Mouse (Mus musculus): ENCODE results near the gene Zyg11b.

Gene Zyg11b

GRCm38 (mm10) chr4:108196277-108196855 is 104.5 kb downstream of the Zyg11b start:
- no peak for DNase-seq (ENCODE audit: low spot score)

- DNase-seq (ENCODE audit: low spot score), result no peak
Observed at GRCm38 (mm10) chr4:108192821-108193323, 108.0 kb downstream of the Zyg11b start.

- DNase-seq (ENCODE audit: low spot score), result no peak
Observed at GRCm38 (mm10) chr4:108182278-108182677, 118.6 kb downstream of the Zyg11b start.

Data from layer of hippocampus, adult 11-12 months (tissue).